Mouse (Mus musculus) heart, postnatal 0 days (tissue): ENCODE results near the gene Map3k7cl.

Experiments used
- CTCF ChIP-seq: IDR thresholded peaks from 2 replicates; pipeline ENCODE4 v1.5.1; 2016; ENCODE audit warnings: antibody characterized with exemption, control low read depth, low read depth
- EP300 ChIP-seq: IDR thresholded peaks from 2 replicates; pipeline ENCODE4 v1.6.1; 2016; ENCODE audit warnings: antibody characterized with exemption, low read depth

GRCm38 (mm10) chr16:87574160-87574559, 21.0 kb downstream of the Map3k7cl start:
- TF ChIP-seq CTCF (no peak), EP300 (no peak)
